Mouse (Mus musculus) Patski (cell line): Measurements from ENCODE around the gene Nfkbil1. TPM values are rescaled to one million over a fixed set of nuclear protein-coding genes. Genes with fewer than 3 reads are reported as not detected.

Experiments
- ATAC-seq: fragments of 100-300 bp; one replicate; pipeline ENCODE4 v1.8.0; 2021
- CTCF ChIA-PET: fragments of 350-600 bp; sonication (Branson Sonifier 250); formaldehyde crosslinking; loops from one replicate; lab custom pipeline; 2022; ENCODE audit warnings: inconsistent platforms; lab: Charles Lee
- POLR2A ChIA-PET: fragments of 350-600 bp; sonication (Branson Sonifier 250); formaldehyde crosslinking; loops from one replicate; lab custom pipeline; 2022; ENCODE audit warnings: antibody characterized with exemption, inconsistent platforms; lab: Charles Lee
- DNase-seq: peaks from one replicate; pipeline ENCODE4 v3.0.0-alpha.2; 2011; ENCODE audit warnings: low read depth, low spot score
- H3K27me3 ChIP-seq: fragments of 371-371 bp; one replicate; pipeline ENCODE4 v1.5.1; 2021
- CTCF ChIP-seq: fragments of 100-300 bp; IDR thresholded peaks from one replicate; pipeline ENCODE4 v1.5.1; 2021
- in situ Hi-C: fragments of 300-500 bp; cut with MboI; formaldehyde crosslinking; loops from 3 replicates; pipeline ENCODE4 v1.11.1; 2018; ENCODE audit warnings: low pct_unique_long_range_greater_than_20kb, mixed read lengths
- polyA plus RNA-seq: library from polyadenylated mRNA; unstranded; gene quantifications from one replicate; pipeline ENCODE4 v1.2.3, GENCODE M21; 2021

Gene Nfkbil1
- polyA plus RNA-seq, 1 experiment from 2014 or later: 32.8 TPM

- ChIA-PET CTCF (interaction anchor here (1.6 kb wide), 1 partner anchor 41 kb away, joined by 7 read pairs; no protein-coding TSS in a partner anchor), POLR2A (no interaction called here)
- no peak for DNase-seq
- H3K27me3 ChIP-seq: no peaks in the 10 kb centered on the region
- in situ Hi-C loops: no loop called here
- no peak for TF ChIP-seq CTCF
- no peak for ATAC-seq
These were observed 25.6 kb downstream of the Nfkbil1 start for GRCm38 (mm10) chr17:35209785-35210535.

- DNase-seq (no peak), ATAC-seq (no peak)
- TF ChIP-seq CTCF: no peak
- no peaks in the 10 kb centered on the region for H3K27me3 ChIP-seq
- in situ Hi-C loops: no loop called here
- ChIA-PET POLR2A (no interaction called here), CTCF (no interaction called here)
These were observed 30.2 kb downstream of the Nfkbil1 start for GRCm38 (mm10) chr17:35205380-35205769.

- ATAC-seq: no peak
- TF ChIP-seq CTCF: no peak
- in situ Hi-C loops: no loop called here
- H3K27me3 ChIP-seq: no peaks in the 10 kb centered on the region
- ChIA-PET POLR2A (interaction anchor here (0.6 kb wide), 1 partner anchor 35 kb away, joined by 3 read pairs; no protein-coding TSS in a partner anchor), CTCF (no interaction called here)
- no peak for DNase-seq
These were observed 30.9 kb downstream of the Nfkbil1 start, which contains the start of gene Lta for GRCm38 (mm10) chr17:35204494-35205379. Lta (minus strand) TSS chr17:35205351.

GRCm38 (mm10) chr17:35202442-35202841, 33.1 kb downstream of the Nfkbil1 start:
- TF ChIP-seq CTCF: no peak
- ChIA-PET CTCF (interaction anchor here (1.0 kb wide), 1 partner anchor 12 kb away, joined by 3 read pairs; no protein-coding TSS in a partner anchor), POLR2A (no interaction called here)
- ATAC-seq (no peak), DNase-seq (no peak)
- H3K27me3 ChIP-seq: no peaks in the 10 kb centered on the region
- in situ Hi-C loops: no loop called here

- TF ChIP-seq CTCF: no peak
- no peaks in the 10 kb centered on the region for H3K27me3 ChIP-seq
- in situ Hi-C loops: no loop called here
- ChIA-PET POLR2A (no interaction called here), CTCF (interaction anchor here (1.0 kb wide), 1 partner anchor 12 kb away, joined by 3 read pairs; no protein-coding TSS in a partner anchor)
- ATAC-seq (no peak), DNase-seq (no peak)
These were observed 33.8 kb downstream of the Nfkbil1 start, which contains the start of gene Tnf for GRCm38 (mm10) chr17:35201787-35202186. Tnf (minus strand) TSS chr17:35202007.

GRCm38 (mm10) chr17:35201128-35201527, 34.5 kb downstream of the Nfkbil1 start:
- DNase-seq: no peak
- CTCF ChIA-PET: interaction anchor here (1.0 kb wide), 1 partner anchor 11 kb away, joined by 3 read pairs; no protein-coding TSS in a partner anchor
- no peak for ATAC-seq
- TF ChIP-seq CTCF: no peak
- POLR2A ChIA-PET: no interaction called here
- in situ Hi-C loops: no loop called here
- H3K27me3 ChIP-seq: no peaks in the 10 kb centered on the region

- ATAC-seq: no peak
- no peaks in the 10 kb centered on the region for H3K27me3 ChIP-seq
These were observed 35.2 kb downstream of the Nfkbil1 start for GRCm38 (mm10) chr17:35200398-35200797.

GRCm38 (mm10) chr17:35198946-35199345, 36.6 kb downstream of the Nfkbil1 start:
- DNase-seq: no peak
- no peaks in the 10 kb centered on the region for H3K27me3 ChIP-seq
- no peak for TF ChIP-seq CTCF
- in situ Hi-C loops: no loop called here
- POLR2A ChIA-PET: no interaction called here
- CTCF ChIA-PET: interaction anchor here (0.6 kb wide), 1 partner anchor 30 kb away, joined by 3 read pairs; no protein-coding TSS in a partner anchor
- no peak for ATAC-seq

More at GRCm38 (mm10) chr17:35200398-35200797, 35.2 kb downstream of the Nfkbil1 start:
- DNase-seq: no peak
- no peak for TF ChIP-seq CTCF
- in situ Hi-C loops: no loop called here
- CTCF ChIA-PET: no interaction called here
- POLR2A ChIA-PET: no interaction called here

- in situ Hi-C loops: no loop called here
- CTCF ChIA-PET: no interaction called here
- no peaks in the 10 kb centered on the region for H3K27me3 ChIP-seq
- ATAC-seq (no peak), DNase-seq (no peak)
- TF ChIP-seq CTCF: no peak
- POLR2A ChIA-PET: no interaction called here
These were observed 37.6 kb downstream of the Nfkbil1 start for GRCm38 (mm10) chr17:35198029-35198428.

- ATAC-seq: no peak
- in situ Hi-C loops: no loop called here
- TF ChIP-seq CTCF: no peak
- CTCF ChIA-PET: no interaction called here
- DNase-seq: no peak
- no peaks in the 10 kb centered on the region for H3K27me3 ChIP-seq
- POLR2A ChIA-PET: interaction anchor here (0.6 kb wide), 1 partner anchor 33 kb away, joined by 3 read pairs; no protein-coding TSS in a partner anchor
These were observed 38.5 kb downstream of the Nfkbil1 start for GRCm38 (mm10) chr17:35197126-35197525.
